Mouse (Mus musculus) telencephalon, adult 2 months (tissue): Measurements from ENCODE around the gene Rps18.
A peak's percentile ranks its signal among the peaks of the same experiment; 100 is the strongest.

Source experiments
- DNase-seq: peaks from one replicate; pipeline ENCODE4 v3.0.0-alpha.2; 2011; ENCODE audit warnings: low read depth, low spot score

Rps18 gene

GRCm38 (mm10) chr17:33947430-33948089, 8.2 kb downstream of the Rps18 start:
- DNase-seq = peak; percentile 38

GRCm38 (mm10) chr17:33943454-33943853, 12.3 kb downstream of the Rps18 start:
- DNase-seq = no peak

GRCm38 (mm10) chr17:33941381-33941780, 14.4 kb downstream of the Rps18 start:
- DNase-seq = no peak

- DNase-seq = no peak
Measured at GRCm38 (mm10) chr17:33940981-33941380, 14.8 kb downstream of the Rps18 start.

GRCm38 (mm10) chr17:33940206-33940805, 15.5 kb downstream of the Rps18 start, which contains the start of the genes Pfdn6 and Wdr46:
Gene Pfdn6, minus strand, starts transcription at chr17:33940343.
Gene Wdr46, plus strand, starts transcription at chr17:33940660.
- peak; percentile 96 for DNase-seq

GRCm38 (mm10) chr17:33938783-33939182, 17.0 kb downstream of the Rps18 start:
- no peak for DNase-seq

GRCm38 (mm10) chr17:33936993-33937392, 18.8 kb downstream of the Rps18 start:
- no peak for DNase-seq

GRCm38 (mm10) chr17:33935422-33936055, 20.3 kb downstream of the Rps18 start:
- no peak for DNase-seq

GRCm38 (mm10) chr17:33932970-33933369, 22.8 kb downstream of the Rps18 start:
- DNase-seq = no peak

GRCm38 (mm10) chr17:33932448-33932847, 23.4 kb downstream of the Rps18 start:
- DNase-seq = no peak

- no peak for DNase-seq
Measured at GRCm38 (mm10) chr17:33931947-33932346, 23.9 kb downstream of the Rps18 start.

- no peak for DNase-seq
Measured at GRCm38 (mm10) chr17:33931159-33931866, 24.5 kb downstream of the Rps18 start.

GRCm38 (mm10) chr17:33930280-33931158, 25.3 kb downstream of the Rps18 start:
- no peak for DNase-seq

GRCm38 (mm10) chr17:33929371-33930279, 26.2 kb downstream of the Rps18 start, which contains the start of gene Rgl2:
Gene Rgl2, plus strand, starts transcription at chr17:33929543.
- DNase-seq = peak; percentile 90

- DNase-seq = no peak
Measured at GRCm38 (mm10) chr17:33928251-33928947, 27.4 kb downstream of the Rps18 start.

GRCm38 (mm10) chr17:33926207-33926932, 29.4 kb downstream of the Rps18 start:
- no peak for DNase-seq

- no peak for DNase-seq
Measured at GRCm38 (mm10) chr17:33925406-33926116, 30.2 kb downstream of the Rps18 start.
